Mouse (Mus musculus) layer of hippocampus, adult 11-12 months (tissue): Measurements from ENCODE around the gene Parp9.
"Not testable (repeated sequence)": the region's sequence is repeated elsewhere in the genome, so short reads cannot be mapped to it uniquely, and the experiment has no call there.

Experiments used
- DNase-seq: peaks from one replicate; pipeline ENCODE4 v3.0.0; 2022; ENCODE audit warnings: low spot score

Gene Parp9

GRCm38 (mm10) chr16:35932179-35933055, 5.9 kb upstream of the Parp9 start:
- DNase-seq: no peak

GRCm38 (mm10) chr16:35933181-35933580, 5.1 kb upstream of the Parp9 start:
- DNase-seq: no peak

GRCm38 (mm10) chr16:35939261-35939660, 991 bp downstream of the Parp9 start:
- no peak for DNase-seq

- DNase-seq: peak; percentile 85
Observed at GRCm38 (mm10) chr16:35939690-35940089, 1.4 kb downstream of the Parp9 start.

- no peak for DNase-seq
Observed at GRCm38 (mm10) chr16:35941382-35941781, 3.1 kb downstream of the Parp9 start.

- DNase-seq: no peak
Observed at GRCm38 (mm10) chr16:35949264-35949663, 11.0 kb downstream of the Parp9 start.

- no peak for DNase-seq
Observed at GRCm38 (mm10) chr16:35951216-35951615, 12.9 kb downstream of the Parp9 start.

- no peak for DNase-seq
Observed at GRCm38 (mm10) chr16:35952628-35953130, 14.4 kb downstream of the Parp9 start.

- DNase-seq: not testable (repeated sequence)
Observed at GRCm38 (mm10) chr16:35965991-35966390, 27.7 kb downstream of the Parp9 start.

GRCm38 (mm10) chr16:35966411-35967115, 28.3 kb downstream of the Parp9 start:
- DNase-seq: no peak

- no peak for DNase-seq
Observed at GRCm38 (mm10) chr16:35967319-35967718, 29.0 kb downstream of the Parp9 start.

GRCm38 (mm10) chr16:35968149-35968548, 29.9 kb downstream of the Parp9 start:
- no peak for DNase-seq

GRCm38 (mm10) chr16:35974021-35974420, 35.8 kb downstream of the Parp9 start:
- no peak for DNase-seq

- DNase-seq: not testable (repeated sequence)
Observed at GRCm38 (mm10) chr16:35978450-35978849, 40.2 kb downstream of the Parp9 start, which contains the start of gene Kpna1. Kpna1 (plus strand) TSS chr16:35978750.

- peak; percentile 100 for DNase-seq
Observed at GRCm38 (mm10) chr16:35981363-35981821, 43.1 kb downstream of the Parp9 start.

- DNase-seq: peak; percentile 8
Observed at GRCm38 (mm10) chr16:35982506-35982901, 44.2 kb downstream of the Parp9 start.

GRCm38 (mm10) chr16:35982902-35983516, 44.7 kb downstream of the Parp9 start:
- peak; percentile 89 for DNase-seq

- peak; percentile 65 for DNase-seq
Observed at GRCm38 (mm10) chr16:35983517-35984101, 45.3 kb downstream of the Parp9 start.

- DNase-seq: no peak
Observed at GRCm38 (mm10) chr16:35984471-35984870, 46.2 kb downstream of the Parp9 start.

- DNase-seq: no peak
Observed at GRCm38 (mm10) chr16:35987930-35988329, 49.7 kb downstream of the Parp9 start.

GRCm38 (mm10) chr16:35992391-35992790, 54.1 kb downstream of the Parp9 start:
- no peak for DNase-seq

GRCm38 (mm10) chr16:35993316-35993715, 55.0 kb downstream of the Parp9 start:
- DNase-seq: no peak
